Mouse (Mus musculus) embryonic stem cell, embryonic (primary cell): ENCODE results near the gene Zfp143.
"Not testable (repeated sequence)": the region's sequence is repeated elsewhere in the genome, so short reads cannot be mapped to it uniquely, and the experiment has no call there.

Experiments used
- CTCF ChIA-PET, 4 experiments: fragments of 300-600 bp in 2 of 4; fragments of 350-600 bp in 2 of 4; sonication (Branson Sonifier 250); formaldehyde crosslinking; loops; one replicate each; lab custom pipeline; 2022; ENCODE audit warnings: inconsistent platforms in 2 of 4; lab: Charles Lee
- POLR2A ChIA-PET, 4 experiments: fragments of 300-600 bp in 2 of 4; fragments of 350-600 bp in 2 of 4; sonication (Branson Sonifier 250); formaldehyde crosslinking; loops; one replicate each; lab custom pipeline; 2022; ENCODE audit warnings: antibody characterized with exemption in 4 of 4, inconsistent platforms in 1 of 4; lab: Charles Lee

The Zfp143 gene

DNA sequence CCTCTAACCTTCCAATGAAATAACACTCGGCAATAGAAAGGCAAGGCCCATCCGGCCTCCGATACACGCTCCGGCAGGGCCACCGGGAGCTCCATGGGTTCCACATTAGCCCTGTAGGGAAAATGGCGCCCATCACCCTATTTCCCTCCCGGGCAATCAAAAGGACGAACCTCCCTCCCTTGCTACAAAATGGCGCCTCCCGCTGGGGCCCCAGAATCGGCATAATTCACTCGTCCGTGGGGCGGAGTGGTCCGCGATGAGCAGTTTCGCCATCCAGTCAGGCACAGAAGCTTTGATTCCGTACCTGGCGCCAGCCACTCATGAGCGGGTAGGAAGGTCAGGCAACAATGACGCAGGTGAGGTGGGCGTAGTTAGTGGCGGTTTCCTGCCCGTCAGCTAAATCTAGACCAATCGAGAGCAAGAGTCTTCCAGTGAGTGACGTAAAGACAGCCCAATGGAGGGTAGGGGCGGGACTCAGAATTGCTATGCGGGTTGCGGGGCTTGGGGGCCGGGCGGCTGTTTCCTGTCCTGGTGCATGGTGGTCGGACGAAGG, at the start of gene Zfp143:
TSS of gene Zfp143 (plus strand) at position 19 of the 553 bp plus-strand sequence.
- ChIA-PET POLR2A (interaction anchor here (0.6 to 5.4 kb wide), 187 partner anchors 8 to 1022 kb away, joined by 3 to 89 read pairs (median 5); partner anchors contain the start of genes Ipo7 (in 4 of the 4), Wee1 (in 4 of the 4), Tmem41b (in 3 of the 4) and Dennd5a (in 2 of the 4)), CTCF (interaction anchor here (0.5 to 1.6 kb wide), 10 partner anchors 9 to 155 kb away, joined by 3 to 11 read pairs (median 3); partner anchors contain the start of gene Tmem41b (in 1 of the 4))

DNA sequence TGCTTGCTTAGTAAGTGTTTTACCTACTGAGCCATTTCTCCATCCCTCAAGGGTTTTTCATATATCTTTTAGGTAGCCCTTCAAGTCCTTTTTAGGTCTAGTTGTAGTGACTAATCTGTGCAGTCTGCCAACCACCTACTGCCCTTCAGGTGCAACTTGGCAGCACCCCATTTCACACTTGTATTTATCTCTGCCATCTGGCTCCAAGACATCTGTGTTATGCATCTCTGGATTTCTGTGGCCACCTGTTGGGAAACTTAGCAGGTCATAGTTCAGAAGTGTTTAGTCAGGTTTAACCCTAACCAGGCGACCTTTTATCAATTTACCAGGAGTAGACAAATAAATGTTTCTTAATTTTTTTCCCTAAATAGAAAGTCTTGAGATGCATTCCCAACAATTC, 49.6 kb upstream of the Zfp143 start:
- POLR2A ChIA-PET: interaction anchor here in 2 of 4 experiments (0.5 to 1.2 kb wide), 2 partner anchors 24 to 50 kb away, joined by 3 to 4 read pairs; partner anchors contain the start of gene Zfp143 (in 1 of the 2)
- CTCF ChIA-PET: no interaction called here

DNA sequence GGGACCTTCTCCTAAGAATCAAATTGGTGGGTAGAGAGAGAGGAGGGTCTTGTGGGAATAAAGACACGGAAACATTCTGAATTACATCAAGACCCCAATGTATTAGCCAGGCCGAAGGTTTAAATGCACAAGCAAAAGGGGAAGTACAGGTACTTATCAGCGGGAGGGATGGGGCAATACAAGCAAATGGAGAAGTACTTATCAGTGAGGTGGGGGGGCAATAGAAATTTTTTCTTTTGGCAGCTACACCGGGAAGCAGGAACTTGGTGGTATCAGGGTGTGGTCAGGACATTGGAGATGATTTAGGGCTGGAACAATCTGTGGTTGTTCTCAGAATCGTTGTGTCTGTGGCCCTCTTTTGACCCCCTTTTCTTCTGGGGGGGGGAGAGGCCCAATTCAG, 46.7 kb upstream of the Zfp143 start:
- POLR2A ChIA-PET: interaction anchor here in 3 of 4 experiments (0.6 to 2.3 kb wide), 5 partner anchors 14 to 47 kb away, joined by 3 to 11 read pairs (median 6); partner anchors contain the start of gene Zfp143 (in 2 of the 3)
- CTCF ChIA-PET: no interaction called here

DNA sequence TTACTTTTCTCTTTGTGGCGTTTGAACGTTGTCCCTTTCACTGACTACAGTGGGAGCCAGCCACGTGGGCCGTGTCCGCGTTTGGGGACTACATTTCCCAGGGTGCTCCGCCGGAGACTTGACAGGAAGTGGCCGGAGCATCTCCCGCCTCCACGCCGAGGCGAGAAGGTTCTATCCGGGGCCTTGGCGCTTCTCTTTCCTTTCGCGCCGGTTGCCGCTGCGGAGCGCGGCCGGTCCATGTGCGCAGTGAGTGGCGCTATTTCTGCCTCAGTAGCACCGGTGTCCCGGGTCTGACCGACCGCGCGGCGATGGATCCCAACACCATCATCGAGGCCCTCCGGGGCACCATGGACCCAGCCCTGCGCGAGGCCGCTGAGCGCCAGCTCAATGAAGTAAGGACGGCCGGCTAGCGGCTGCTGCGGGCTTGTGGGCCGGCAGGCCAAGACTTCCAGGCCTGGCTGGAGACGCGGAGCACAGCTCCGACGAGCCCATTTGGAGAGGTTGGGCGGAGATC, 42.8 kb upstream of the Zfp143 start, which contains the start of gene Ipo7:
TSS of gene Ipo7 (plus strand) at position 158 of the 514 bp plus-strand sequence.
- CTCF ChIA-PET: interaction anchor here in 1 of 4 experiments (0.7 to 1.4 kb wide), 2 partner anchors 32 to 146 kb away, joined by 3 read pairs; no protein-coding TSS in a partner anchor
- POLR2A ChIA-PET: interaction anchor here (0.6 to 8.5 kb wide), 68 partner anchors 9 to 1104 kb away, joined by 3 to 203 read pairs (median 4); partner anchors contain the start of genes Tmem41b (in 4 of the 4), Zfp143 (in 4 of the 4), Wee1 (in 3 of the 4) and Rpl27a (in 2 of the 4)

DNA sequence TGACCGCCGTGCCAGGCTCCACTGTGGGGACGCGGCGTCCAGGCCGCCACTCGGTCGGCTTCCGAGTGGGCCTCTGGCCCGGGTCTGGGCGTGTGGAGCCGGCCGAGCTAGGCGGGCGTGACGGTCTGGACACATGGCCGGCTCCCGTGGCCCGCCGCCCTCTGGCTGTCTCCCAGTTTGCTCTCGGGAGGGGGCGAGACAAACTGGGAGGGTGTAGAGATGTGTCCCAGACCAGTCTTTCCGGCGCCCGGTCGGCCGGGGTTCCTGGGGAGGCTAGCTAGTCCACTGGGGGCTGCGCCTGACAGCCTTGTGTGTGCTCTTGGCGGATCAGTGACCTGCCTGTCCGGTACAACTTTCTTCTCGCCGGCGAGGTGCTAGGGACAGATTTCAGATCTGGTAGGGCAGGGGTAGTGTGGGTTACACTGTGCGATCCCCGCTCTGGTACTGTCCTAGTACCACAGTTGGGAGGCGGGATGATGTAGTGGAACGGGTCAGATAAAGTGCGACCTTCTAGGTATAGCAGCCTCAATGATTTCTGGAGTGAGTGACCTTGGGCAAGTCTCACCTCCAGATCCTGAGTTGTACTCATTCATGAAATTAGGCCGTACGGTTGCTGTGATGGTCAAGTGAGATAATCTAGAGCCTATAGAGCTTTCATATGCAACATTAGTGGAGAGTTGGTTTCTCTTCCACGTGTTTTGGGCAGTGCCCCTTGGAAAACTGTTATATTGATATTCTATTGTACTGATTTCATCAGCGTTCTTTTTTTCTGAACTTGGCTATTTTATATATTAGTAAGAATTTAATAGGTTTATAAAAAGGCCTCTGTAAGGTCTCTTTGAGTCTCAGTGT, 42.2 kb upstream of the Zfp143 start:
- POLR2A ChIA-PET: interaction anchor here (0.6 to 8.5 kb wide), 66 partner anchors 9 to 1103 kb away, joined by 3 to 203 read pairs (median 5); partner anchors contain the start of genes Tmem41b (in 4 of the 4), Zfp143 (in 4 of the 4), Wee1 (in 3 of the 4) and Rpl27a (in 2 of the 4)
- CTCF ChIA-PET: interaction anchor here in 1 of 4 experiments (0.7 to 1.4 kb wide), 2 partner anchors 33 to 145 kb away, joined by 3 read pairs; no protein-coding TSS in a partner anchor

DNA sequence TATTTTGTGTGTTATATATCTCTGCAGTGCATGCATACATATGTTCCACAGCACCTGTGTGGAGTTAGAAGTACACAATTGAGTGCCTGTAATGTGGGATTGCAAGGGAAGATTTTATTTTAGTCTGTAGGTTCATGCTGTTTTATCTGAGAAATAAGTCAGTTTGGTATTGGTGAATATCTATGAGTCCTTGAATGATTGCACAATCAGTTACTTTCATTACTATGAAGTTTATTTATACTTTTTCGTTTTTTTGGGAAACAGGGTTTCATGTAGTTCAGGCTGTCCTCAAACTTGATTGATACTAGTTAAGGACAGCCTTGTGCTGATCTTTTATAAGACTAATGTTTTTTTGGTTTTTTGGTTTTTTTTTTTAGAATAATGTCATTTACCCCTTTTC, 37.5 kb upstream of the Zfp143 start:
- ChIA-PET POLR2A (interaction anchor here (0.7 to 8.5 kb wide), 17 partner anchors 8 to 93 kb away, joined by 3 to 203 read pairs (median 4); partner anchors contain the start of genes Tmem41b (in 3 of the 4) and Zfp143 (in 2 of the 4)), CTCF (interaction anchor here in 1 of 4 experiments (0.6 kb wide), 1 partner anchor 91 kb away, joined by 3 read pairs; no protein-coding TSS in a partner anchor)

DNA sequence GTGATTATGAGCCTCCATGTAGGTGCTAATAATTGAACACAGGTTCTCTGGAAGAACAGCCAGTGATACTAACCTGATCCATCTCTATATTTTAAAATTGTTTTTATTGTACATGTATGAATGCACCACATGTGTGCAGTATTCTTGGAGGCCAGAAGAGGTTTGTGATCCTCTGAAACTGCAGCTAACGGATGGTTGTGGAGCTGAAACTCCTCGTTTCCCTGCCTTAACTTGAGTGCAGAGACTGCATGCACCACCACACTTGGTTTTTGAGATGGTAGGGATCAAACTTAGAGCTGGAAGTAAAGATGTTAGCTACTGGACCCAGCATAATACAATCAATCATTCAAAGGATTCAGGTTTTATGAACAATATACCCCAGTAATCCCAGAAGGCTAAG, 34.4 kb upstream of the Zfp143 start:
- ChIA-PET CTCF (no interaction called here), POLR2A (interaction anchor here (0.9 to 2.9 kb wide), 14 partner anchors 8 to 1002 kb away, joined by 3 to 26 read pairs (median 4); partner anchors contain the start of genes Zfp143 (in 3 of the 4), Ctr9 (in 1 of the 4), Ipo7 (in 1 of the 4) and Tmem41b (in 1 of the 4))

DNA sequence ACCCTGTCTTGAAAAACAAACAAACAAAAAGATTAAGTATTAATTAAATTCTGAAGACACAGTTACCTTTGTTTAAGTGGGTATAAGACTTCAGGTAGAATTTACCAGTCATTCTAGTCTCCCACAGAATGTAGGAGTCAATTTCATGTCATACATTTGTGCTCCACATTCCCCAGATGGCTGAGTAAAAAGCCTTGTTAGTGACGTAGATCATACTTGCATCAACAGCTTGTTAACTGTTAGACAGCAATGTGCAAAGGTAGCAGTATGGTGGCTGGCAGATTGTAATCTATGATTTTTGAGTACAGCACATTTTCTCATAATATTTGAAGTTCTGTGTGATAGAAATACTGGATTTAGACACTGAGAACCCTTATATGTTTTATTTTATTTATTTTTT, 32.2 kb upstream of the Zfp143 start:
- ChIA-PET POLR2A (interaction anchor here in 2 of 4 experiments (1.1 to 8.2 kb wide), 11 partner anchors 8 to 88 kb away, joined by 3 to 105 read pairs (median 13); partner anchors contain the start of genes Tmem41b (in 2 of the 2), Zfp143 (in 2 of the 2) and Ipo7 (in 1 of the 2)), CTCF (interaction anchor here in 1 of 4 experiments (0.6 kb wide), 1 partner anchor 344 kb away, joined by 3 read pairs; no protein-coding TSS in a partner anchor)

DNA sequence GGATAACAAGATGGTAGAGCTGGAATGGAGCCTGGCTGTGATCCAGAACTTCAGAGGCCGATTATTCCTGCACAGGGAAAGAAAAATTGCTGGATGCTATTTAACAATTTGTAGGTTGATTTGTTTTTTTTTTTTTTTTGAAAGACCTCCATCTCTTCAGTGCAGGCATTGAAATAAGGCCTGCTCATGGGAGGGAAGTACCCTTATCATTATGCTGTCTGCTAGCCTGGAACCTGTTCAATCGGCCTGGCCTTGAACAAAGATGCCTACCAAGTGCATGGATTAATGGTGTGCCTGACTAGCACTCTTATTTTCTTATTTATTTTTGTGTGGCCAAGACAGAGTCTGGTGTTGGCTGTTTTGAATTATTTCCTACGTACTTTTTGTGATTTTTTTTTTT, 30.7 kb upstream of the Zfp143 start:
- ChIA-PET CTCF (interaction anchor here in 1 of 4 experiments (0.7 kb wide), 1 partner anchor 66 kb away, joined by 3 read pairs; no protein-coding TSS in a partner anchor), POLR2A (interaction anchor here in 3 of 4 experiments (0.6 to 8.2 kb wide), 23 partner anchors 9 to 511 kb away, joined by 3 to 105 read pairs (median 4); partner anchors contain the start of genes Zfp143 (in 3 of the 3), Ipo7 (in 2 of the 3), Tmem41b (in 2 of the 3) and Rpl27a (in 1 of the 3))

DNA sequence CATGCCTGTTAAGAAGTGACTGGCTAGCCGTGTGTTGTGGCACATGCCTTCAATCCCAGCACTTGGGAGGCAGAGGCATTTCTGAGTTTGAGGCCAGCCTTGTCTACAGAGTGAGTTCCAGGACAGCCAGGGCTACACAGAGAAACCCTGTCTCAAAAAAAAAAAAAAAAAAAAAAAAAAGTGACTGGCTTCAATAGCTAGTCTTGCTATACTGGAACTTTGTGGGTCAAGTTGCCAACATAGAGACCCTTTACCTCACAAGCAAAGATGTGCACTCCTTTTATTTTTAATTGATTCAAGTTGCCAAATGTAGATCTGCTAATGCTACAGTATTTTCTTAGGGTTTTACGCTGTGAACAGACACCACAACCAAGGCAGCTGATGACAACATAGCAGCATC, 3.3 kb upstream of the Zfp143 start:
- CTCF ChIA-PET: not testable (repeated sequence)
- POLR2A ChIA-PET: interaction anchor here in 3 of 4 experiments (0.6 to 3.8 kb wide), 24 partner anchors 9 to 176 kb away, joined by 3 to 23 read pairs (median 4); partner anchors contain the start of genes Tmem41b (in 3 of the 3) and Wee1 (in 1 of the 3)

DNA sequence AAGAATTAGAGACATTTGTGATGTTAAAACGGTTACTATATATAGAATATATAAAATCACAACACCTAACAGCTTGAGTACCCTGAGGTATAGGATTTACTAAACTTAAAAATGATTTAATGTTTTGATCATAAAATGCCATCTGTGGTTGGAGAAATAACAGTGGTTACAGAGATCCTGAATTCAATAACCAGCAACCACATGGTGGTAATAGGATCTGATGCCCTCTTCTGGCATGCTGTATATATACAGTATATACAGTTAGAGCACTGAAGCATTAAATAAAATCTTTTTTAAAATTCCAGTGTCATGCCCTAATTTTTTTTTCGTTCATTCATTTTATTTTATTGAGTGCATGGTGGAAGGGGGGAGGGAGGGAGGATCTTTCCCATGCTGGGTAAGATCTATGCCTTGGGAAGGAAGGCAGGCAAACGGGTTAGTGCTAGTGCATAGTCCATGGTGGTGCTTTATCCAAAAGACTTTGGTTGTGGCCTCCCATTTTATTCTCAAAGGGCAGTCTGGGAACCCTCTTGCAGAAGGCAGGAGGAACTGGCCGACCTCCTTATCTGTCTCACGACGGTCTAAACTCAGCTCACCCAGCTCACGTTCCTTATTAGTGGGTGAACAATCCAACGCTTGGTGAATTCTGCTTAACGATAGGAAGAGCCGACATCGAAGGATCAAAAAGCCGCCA, 1.8 kb upstream of the Zfp143 start:
- ChIA-PET CTCF (no interaction called here), POLR2A (interaction anchor here in 2 of 4 experiments (0.5 to 3.8 kb wide), 16 partner anchors 9 to 1023 kb away, joined by 3 to 23 read pairs (median 3); partner anchors contain the start of gene Tmem41b (in 1 of the 2))

DNA sequence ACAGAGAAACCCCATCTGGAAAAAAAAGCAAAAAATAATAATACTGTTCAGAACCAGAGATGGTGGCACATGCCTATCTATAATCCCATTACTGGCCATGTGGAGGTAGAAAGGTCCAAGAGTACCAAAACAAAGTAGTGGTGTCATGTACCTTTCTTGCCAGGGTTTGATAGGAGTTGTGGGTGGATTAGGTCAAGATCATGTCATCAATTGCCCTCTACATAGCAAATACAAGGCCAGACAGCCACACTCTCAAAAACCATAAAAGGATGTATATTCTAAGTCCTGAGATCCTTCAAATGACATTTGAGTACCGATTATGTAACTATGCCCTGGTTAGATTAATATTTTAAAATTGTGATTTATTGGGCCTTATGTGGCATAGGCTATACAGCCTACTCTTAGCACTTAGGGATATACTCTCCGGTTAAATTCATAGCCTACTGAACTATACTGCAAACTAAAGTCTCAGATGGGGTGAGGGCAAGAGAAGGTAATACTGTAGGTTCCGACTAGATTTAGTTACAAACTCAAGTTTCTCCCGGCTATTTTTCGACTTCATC, 830 bp upstream of the Zfp143 start:
- ChIA-PET POLR2A (interaction anchor here in 3 of 4 experiments (0.8 to 5.4 kb wide), 52 partner anchors 8 to 1023 kb away, joined by 3 to 89 read pairs (median 12); partner anchors contain the start of genes Ipo7 (in 2 of the 3), Tmem41b (in 2 of the 3), Wee1 (in 2 of the 3) and Akip1 (in 1 of the 3)), CTCF (interaction anchor here in 1 of 4 experiments (1.5 kb wide), 1 partner anchor 74 kb away, joined by 4 read pairs; no protein-coding TSS in a partner anchor)

DNA sequence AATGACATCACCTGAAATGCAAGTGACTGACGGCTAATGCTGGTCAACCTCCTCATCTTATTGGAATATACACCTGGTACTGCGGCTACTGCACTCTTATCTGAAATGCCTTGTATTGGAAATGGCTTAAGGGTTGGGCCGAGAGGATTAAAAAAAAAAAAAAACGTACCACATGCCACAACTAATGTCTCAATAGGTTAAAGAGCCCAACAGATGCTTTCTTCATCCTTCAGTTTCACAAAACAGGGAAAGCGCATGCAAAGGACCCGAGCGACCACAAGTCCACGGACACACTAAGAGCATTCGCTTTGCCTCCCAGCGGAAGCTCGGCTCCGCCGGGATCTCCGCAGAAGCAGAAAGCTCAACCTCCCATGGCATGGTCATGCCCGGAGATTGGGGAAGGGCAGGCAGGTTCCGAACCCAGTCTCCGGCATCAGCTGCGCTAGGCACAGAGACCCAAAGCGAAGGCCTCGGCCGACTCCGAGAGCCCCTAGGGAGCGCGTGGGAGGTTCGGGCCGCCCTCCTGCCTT, 283 bp upstream of the Zfp143 start:
- ChIA-PET CTCF (interaction anchor here (0.7 to 1.5 kb wide), 7 partner anchors 9 to 92 kb away, joined by 3 to 5 read pairs (median 3); partner anchors contain the start of gene Tmem41b (in 1 of the 4)), POLR2A (interaction anchor here (0.6 to 5.4 kb wide), 170 partner anchors 8 to 1022 kb away, joined by 3 to 89 read pairs (median 6); partner anchors contain the start of genes Ipo7 (in 4 of the 4), Wee1 (in 4 of the 4), Tmem41b (in 3 of the 4) and Dennd5a (in 2 of the 4))

DNA sequence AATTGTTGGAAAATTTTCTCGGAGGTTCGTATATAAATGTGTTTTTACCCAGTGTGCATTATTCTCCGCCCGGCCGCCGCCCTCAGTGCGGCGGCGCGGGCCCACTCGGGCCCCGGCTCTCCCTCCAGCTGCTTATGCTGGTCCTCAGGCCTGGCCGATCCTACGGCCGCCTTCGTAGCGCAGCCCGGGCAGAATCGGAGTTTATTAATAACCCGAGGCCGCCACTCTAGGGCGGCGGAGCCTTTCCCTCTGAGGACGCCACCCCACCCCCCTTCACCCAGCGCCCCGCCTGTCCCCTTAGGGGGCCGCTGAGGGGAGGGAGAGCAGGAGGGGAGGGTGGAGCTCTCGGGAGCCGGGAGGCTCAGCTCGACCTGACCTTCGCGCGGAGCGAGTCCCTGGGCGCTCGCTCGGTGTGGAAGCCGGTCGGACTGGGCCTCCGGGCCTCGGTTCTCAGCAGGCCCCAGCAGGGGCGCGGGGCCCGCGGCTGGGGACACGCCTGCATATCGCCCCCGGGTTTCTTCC, 796 bp downstream of the Zfp143 start:
- POLR2A ChIA-PET: interaction anchor here (0.6 to 5.4 kb wide), 172 partner anchors 8 to 1021 kb away, joined by 3 to 89 read pairs (median 6); partner anchors contain the start of genes Ipo7 (in 4 of the 4), Wee1 (in 4 of the 4), Tmem41b (in 3 of the 4) and Dennd5a (in 2 of the 4)

DNA sequence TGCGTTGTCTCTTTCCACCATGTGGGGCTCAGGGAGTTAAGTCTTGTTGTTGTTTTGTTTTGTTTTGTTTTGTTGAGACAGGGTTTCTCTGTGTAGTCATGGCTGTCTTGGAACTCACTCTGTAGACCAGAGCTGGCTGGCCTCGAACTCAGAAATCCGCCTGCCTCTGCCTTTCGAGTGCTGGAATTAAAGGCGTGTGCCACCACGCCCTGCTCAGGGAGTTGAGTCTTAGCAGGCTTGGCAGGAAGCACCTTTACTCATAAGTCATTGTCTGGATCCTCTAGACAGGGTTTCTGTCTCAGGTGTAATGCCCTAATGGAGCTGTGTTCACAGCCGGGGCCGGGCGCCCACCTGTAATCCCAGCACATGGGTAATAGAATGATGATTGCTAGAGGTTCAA, 2.7 kb downstream of the Zfp143 start:
- ChIA-PET POLR2A (interaction anchor here (0.7 to 5.4 kb wide), 30 partner anchors 10 to 545 kb away, joined by 3 to 80 read pairs (median 4); partner anchors contain the start of genes Tmem41b (in 2 of the 4), Wee1 (in 2 of the 4), Ipo7 (in 1 of the 4) and Rpl27a (in 1 of the 4)), CTCF (no interaction called here)

More for the DNA sequence above, 796 bp downstream of the Zfp143 start:
- CTCF ChIA-PET: interaction anchor here (0.5 to 1.6 kb wide), 10 partner anchors 8 to 155 kb away, joined by 3 to 11 read pairs (median 4); partner anchors contain the start of gene Tmem41b (in 1 of the 4)
